Mouse (Mus musculus) hindbrain, embryonic 11.5 days (tissue): ENCODE measurements at regions not wholly inside any gene's neighbourhood (a gene's known extent, or its start where the extent isn't known, plus 50 kb on each side); places are given as distances from the start of the nearest gene placed in this dataset.

Source experiments
- ATAC-seq: fragments of 200-750 bp; cut with Nextera tagmentation; 2 replicates; pipeline ENCODE4 v1.8.0; 2017; ENCODE audit warnings: mild to moderate bottlenecking, moderate TSS enrichment, moderate library complexity; ENCODE audit not compliant: low FRiP score
- DNase-seq: peaks from one replicate; pipeline ENCODE4 v3.0.0-alpha.2; 2015; ENCODE audit warnings: low spot score
- H3K27ac ChIP-seq: fragments of 300-500 bp; sonication (generic); 2 replicates; pipeline ENCODE4 v1.5.1; 2014; ENCODE audit warnings: mild to moderate bottlenecking, low read depth, low read length
- H3K27me3 ChIP-seq: fragments of 300-500 bp; sonication (generic); 2 replicates; pipeline ENCODE4 v1.6.1; 2014; ENCODE audit warnings: mild to moderate bottlenecking, low read length, moderate library complexity, mixed read lengths; ENCODE audit not compliant: control insufficient read depth, insufficient read depth
- H3K36me3 ChIP-seq: fragments of 300-500 bp; sonication (generic); 2 replicates; pipeline ENCODE4 v1.6.1; 2014; ENCODE audit warnings: mild to moderate bottlenecking, low read length, moderate library complexity, mixed read lengths; ENCODE audit not compliant: control insufficient read depth, insufficient read depth
- H3K4me1 ChIP-seq: fragments of 300-500 bp; sonication (generic); replicated peaks from 2 replicates; pipeline ENCODE4 v1.6.1; 2014; ENCODE audit warnings: low read length, mixed read lengths; ENCODE audit not compliant: control insufficient read depth, insufficient read depth
- H3K4me2 ChIP-seq: fragments of 300-500 bp; sonication (generic); replicated peaks from 2 replicates; pipeline ENCODE4 v1.6.1; 2014; ENCODE audit warnings: mild to moderate bottlenecking, low read depth, low read length
- H3K4me3 ChIP-seq: fragments of 300-500 bp; sonication (generic); 2 replicates; pipeline ENCODE4 v1.5.1; 2014; ENCODE audit warnings: low read depth, low read length
- H3K9ac ChIP-seq: fragments of 300-500 bp; sonication (generic); 2 replicates; pipeline ENCODE4 v1.6.1; 2014; ENCODE audit warnings: low read depth, low read length
- H3K9me3 ChIP-seq: fragments of 300-500 bp; sonication (generic); 2 replicates; pipeline ENCODE4 v1.6.1; 2016; ENCODE audit warnings: low read length; ENCODE audit not compliant: control insufficient read depth
- WGBS: fragments of 180-500 bp; shearing (Covaris S2); extraction: QIAGEN DNeasy Blood & Tissue Kit; methylation state at CpG from one replicate; pipeline ENCODE4 v1.1.7; 2014; 5-methylcytosine and 5-hydroxymethylcytosine counted together

DNA sequence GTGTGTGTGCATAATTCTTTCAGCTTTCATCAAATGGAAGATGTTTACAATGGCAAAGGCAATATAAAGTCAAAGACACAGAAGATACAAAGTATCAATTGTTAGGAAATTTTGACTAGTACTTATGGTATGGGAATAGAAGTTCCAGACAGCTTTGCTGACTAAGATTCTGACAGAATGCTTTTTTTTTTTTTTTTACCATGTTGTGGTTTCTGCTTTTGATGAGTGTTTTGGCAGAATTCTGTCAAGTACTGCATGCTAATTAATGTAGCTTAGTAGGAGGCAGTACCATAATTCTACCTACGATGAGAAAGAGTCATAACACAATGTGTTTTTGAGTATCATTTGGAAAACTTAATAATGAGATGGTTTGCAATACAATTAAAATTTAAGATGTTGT lies 215.3 kb upstream of the Tet2 start:
- no peak for DNase-seq
- no peak for ATAC-seq
- Histone ChIP-seq H3K9ac (no peak overlapping the region), H3K4me2 (no peak overlapping the region), H3K27me3 (no peaks in the 10 kb centered on the region), H3K9me3 (no peaks in the 10 kb centered on the region), H3K36me3 (no peaks in the 10 kb centered on the region), H3K27ac (no peak overlapping the region), H3K4me1 (no peaks in the 10 kb centered on the region), H3K4me3 (no peak overlapping the region)
- 93% methylated on average over 1 of the region's 1 CpGs for WGBS

DNA sequence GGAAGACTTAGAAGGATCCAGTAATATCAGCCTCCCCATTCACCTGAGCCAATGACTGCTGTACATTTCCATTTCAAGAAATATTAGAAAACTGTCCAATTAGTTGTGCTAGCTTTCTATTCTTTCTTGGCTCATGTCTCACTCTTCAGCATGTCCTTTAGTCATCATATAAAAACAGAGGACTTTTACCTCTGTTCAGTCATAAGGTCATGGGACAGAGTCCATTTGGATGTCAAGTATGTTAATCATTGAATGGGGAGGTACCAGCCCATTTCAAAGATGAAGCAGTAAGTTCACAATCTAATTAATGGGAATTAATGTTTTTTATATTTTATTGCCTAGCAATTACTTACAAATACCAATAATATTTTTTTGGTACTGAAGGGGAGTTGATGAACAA lies 218.8 kb upstream of the Tet2 start:
- no peak overlapping the region for H3K4me2 ChIP-seq
- no peak for ATAC-seq
- DNase-seq: no peak
- no peaks in the 10 kb centered on the region for H3K36me3 ChIP-seq
- no peak overlapping the region for H3K27ac ChIP-seq
- no peaks in the 10 kb centered on the region for H3K27me3 ChIP-seq
- H3K9ac ChIP-seq: no peak overlapping the region
- no peaks in the 10 kb centered on the region for H3K4me1 ChIP-seq
- no peaks in the 10 kb centered on the region for H3K9me3 ChIP-seq
- H3K4me3 ChIP-seq: no peak overlapping the region

DNA sequence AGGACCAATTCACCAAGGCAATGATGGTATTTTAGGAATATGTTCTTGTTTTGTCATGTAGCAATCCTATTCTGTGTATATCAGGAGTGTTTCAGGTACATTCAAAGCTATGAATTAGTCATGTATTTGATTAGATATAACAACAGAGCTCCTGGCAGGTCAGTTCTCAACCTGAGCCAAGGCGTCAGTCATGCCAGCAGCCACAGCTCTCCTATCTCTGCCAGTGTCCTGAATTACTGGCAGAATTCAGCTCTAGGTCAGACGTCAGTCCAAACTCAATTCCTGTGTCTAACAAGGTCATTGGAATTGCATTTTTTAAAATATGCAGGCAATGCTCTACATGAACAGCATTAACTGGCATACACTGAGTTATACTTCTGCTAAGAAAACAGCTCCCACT lies 228.6 kb upstream of the Tet2 start:
- Histone ChIP-seq H3K4me3 (no peak overlapping the region), H3K36me3 (no peaks in the 10 kb centered on the region), H3K4me2 (no peak overlapping the region), H3K9me3 (no peaks in the 10 kb centered on the region), H3K27me3 (no peaks in the 10 kb centered on the region), H3K9ac (no peak overlapping the region), H3K4me1 (no peaks in the 10 kb centered on the region), H3K27ac (no peak overlapping the region)
- DNase-seq: no peak
- no peak for ATAC-seq
- WGBS: 88% methylated on average over 2 of the region's 2 CpGs

DNA sequence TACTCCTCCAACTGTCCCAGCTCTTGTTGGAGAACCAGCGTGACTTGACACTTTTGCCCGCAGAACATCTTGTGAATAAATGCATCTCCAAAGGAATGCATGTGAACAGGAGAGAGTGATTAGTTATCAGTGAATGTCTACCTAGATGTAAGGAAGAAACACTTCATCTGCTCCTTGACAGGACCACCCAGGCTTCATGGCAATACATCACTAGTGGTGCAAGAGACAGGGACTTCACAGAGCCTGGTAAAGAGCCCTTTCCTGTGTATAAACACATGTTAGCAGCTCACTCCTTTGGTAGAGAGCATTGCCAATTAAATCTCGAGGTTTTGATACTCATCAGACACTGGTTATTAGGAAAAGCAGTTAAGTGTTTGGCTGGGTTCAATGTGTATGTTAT lies 229.3 kb upstream of the Tet2 start:
- WGBS: 69% methylated on average over 3 of the region's 3 CpGs
- DNase-seq (no peak), ATAC-seq (no peak)
- no peak overlapping the region for H3K4me2 ChIP-seq
- no peak overlapping the region for H3K9ac ChIP-seq
- H3K36me3 ChIP-seq: no peaks in the 10 kb centered on the region
- H3K4me3 ChIP-seq: no peak overlapping the region
- H3K27me3 ChIP-seq: no peaks in the 10 kb centered on the region
- H3K9me3 ChIP-seq: no peaks in the 10 kb centered on the region
- no peak overlapping the region for H3K27ac ChIP-seq
- no peaks in the 10 kb centered on the region for H3K4me1 ChIP-seq

DNA sequence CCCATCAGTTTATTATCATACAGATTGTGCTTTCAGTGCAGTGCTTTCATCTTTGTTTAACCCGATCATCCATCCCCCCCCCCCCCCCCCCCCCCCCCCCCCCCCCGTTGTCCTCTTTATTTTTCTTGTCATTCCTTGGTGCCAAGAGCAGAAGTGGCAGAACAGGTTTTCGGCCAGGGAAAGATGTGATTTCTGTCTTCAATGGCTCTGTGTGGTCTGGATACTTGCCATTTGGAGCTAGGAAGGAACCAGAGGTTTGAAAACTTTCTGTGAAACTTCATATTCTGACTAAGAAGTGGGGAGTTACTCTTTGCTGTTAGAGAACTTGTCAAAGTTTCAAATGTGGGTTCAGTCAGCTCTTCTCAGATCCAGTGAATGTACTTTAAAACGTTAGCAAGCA lies 231.1 kb upstream of the Tet2 start:
- H3K4me3 ChIP-seq: no peak overlapping the region
- DNase-seq (no peak), ATAC-seq (no peak)
- 32% methylated on average over 3 of the region's 4 CpGs for WGBS
- no peak overlapping the region for H3K4me2 ChIP-seq
- H3K4me1 ChIP-seq: no peaks in the 10 kb centered on the region
- H3K9ac ChIP-seq: no peak overlapping the region
- H3K27ac ChIP-seq: no peak overlapping the region
- no peaks in the 10 kb centered on the region for H3K27me3 ChIP-seq
- H3K9me3 ChIP-seq: no peaks in the 10 kb centered on the region
- no peaks in the 10 kb centered on the region for H3K36me3 ChIP-seq

DNA sequence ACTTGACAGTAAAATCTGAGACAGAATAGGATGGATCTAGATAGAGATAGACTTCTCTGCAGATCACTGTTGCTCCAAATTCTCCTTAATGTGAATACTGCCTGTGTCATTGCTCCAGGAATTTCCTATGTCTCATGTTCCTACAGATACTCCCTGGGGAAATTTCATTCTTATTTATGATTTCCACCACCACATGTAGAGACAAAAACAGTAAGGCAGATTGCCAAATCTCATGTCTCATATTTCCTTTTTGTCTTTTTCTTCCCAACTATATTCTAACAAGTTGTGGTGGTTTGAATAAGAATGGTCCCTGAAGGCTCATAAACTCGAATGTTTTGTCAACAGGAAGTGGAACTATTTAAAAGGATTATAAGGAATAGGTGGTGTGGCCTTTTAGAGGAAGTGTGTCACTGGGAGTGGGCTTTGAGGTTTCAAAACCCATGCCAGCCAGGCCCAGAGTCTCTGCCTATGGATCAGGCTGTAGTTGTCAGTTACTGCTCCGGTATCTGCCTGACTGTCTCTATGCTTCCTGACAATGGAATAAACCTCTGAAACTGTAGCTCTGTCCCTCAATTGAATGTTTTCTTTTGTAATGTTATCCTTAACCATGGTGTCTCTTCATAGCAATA lies 234.3 kb upstream of the Tet2 start:
- no peak overlapping the region for H3K9ac ChIP-seq
- no peaks in the 10 kb centered on the region for H3K9me3 ChIP-seq
- H3K4me2 ChIP-seq: no peak overlapping the region
- no peak overlapping the region for H3K27ac ChIP-seq
- no peak for ATAC-seq
- DNase-seq: no peak
- H3K27me3 ChIP-seq: no peaks in the 10 kb centered on the region
- H3K36me3 ChIP-seq: no peaks in the 10 kb centered on the region
- no peak overlapping the region for H3K4me3 ChIP-seq
- no peaks in the 10 kb centered on the region for H3K4me1 ChIP-seq
- WGBS: 79% methylated on average over 2 of the region's 2 CpGs

DNA sequence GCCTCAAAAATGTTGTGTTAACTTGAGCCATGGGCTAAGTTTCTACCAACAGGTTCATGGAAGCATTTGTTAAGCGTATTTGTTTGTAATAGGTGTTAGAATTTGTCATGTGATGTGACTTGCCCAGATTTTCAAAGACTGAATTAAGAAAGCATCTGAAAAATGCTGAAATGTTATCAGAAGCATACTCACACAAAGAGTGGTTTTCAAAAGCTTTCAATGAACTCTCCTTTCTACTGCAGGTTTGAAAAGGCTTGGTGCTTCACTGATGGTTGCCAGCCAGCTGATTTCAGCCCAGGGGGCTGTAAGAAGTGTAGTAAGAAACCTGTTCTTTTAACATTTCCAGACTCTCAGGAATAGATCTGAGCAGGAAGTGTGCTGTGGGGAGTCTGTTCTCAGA lies 238.1 kb upstream of the Tet2 start:
- Histone ChIP-seq H3K4me1 (no peaks in the 10 kb centered on the region), H3K4me3 (no peak overlapping the region), H3K9me3 (no peaks in the 10 kb centered on the region), H3K4me2 (no peak overlapping the region), H3K27me3 (no peaks in the 10 kb centered on the region), H3K36me3 (no peaks in the 10 kb centered on the region), H3K27ac (no peak overlapping the region), H3K9ac (no peak overlapping the region)
- DNase-seq: no peak
- WGBS: 86% methylated on average over 1 of the region's 1 CpGs
- no peak for ATAC-seq

DNA sequence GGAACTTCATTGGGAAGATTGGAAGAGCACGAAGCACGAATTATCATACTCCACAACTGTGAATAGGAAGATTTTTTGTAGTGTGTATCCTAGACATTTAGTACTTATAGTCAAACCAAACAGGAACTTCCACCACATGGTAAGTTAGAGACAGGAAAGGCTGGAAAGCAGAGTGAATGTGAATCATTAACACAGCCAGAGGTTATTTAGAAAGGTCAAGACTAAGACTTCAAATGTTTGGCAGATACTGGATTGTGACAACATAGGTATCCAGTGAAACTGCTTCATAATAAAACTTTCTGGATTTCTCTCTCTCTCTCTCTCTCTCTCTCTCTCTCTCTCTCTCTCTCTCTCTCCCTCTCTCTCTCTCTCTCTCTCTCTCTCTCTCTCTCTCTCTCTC lies 246.4 kb upstream of the Tet2 start:
- no peak for ATAC-seq
- no peaks in the 10 kb centered on the region for H3K9me3 ChIP-seq

DNA sequence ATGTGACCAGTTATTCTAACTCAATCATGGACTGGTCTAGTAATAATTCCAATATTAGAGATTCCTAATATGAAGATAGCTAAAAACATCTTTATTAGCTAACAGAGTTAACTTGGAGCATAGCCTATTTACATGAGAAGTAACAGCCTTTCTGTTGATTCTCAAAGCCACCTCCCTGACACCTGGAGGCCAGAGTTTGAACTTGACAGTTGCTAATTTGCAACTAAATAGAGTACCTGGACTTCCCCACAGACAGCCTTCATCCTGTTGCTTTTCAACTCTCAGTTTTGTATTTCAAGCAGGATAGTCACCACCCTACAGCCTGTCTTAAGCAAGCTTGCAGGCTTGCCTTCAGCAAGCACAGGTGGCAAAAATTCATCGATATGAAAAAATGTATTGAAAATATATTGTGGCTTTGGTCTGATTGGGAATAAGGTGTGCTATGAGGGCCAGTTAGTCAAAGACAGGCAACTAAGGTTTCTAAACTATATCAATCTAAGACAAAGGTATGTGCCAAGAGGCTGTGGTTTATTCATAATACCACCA lies 264.1 kb upstream of the Tet2 start:
- Histone ChIP-seq H3K4me3 (no peak overlapping the region), H3K27me3 (no peaks in the 10 kb centered on the region), H3K36me3 (no peaks in the 10 kb centered on the region), H3K9me3 (no peaks in the 10 kb centered on the region), H3K4me2 (no peak overlapping the region), H3K4me1 (no peaks in the 10 kb centered on the region), H3K27ac (no peak overlapping the region), H3K9ac (no peak overlapping the region)
- WGBS: 78% methylated on average over 1 of the region's 1 CpGs
- DNase-seq: no peak
- no peak for ATAC-seq

More for the DNA sequence above, 246.4 kb upstream of the Tet2 start:
- H3K4me1 ChIP-seq: no peaks in the 10 kb centered on the region
- no peaks in the 10 kb centered on the region for H3K27me3 ChIP-seq
- H3K4me2 ChIP-seq: no peak overlapping the region
- no peak for DNase-seq
- no peak overlapping the region for H3K9ac ChIP-seq
- no peaks in the 10 kb centered on the region for H3K36me3 ChIP-seq
- no peak overlapping the region for H3K4me3 ChIP-seq
- no peak overlapping the region for H3K27ac ChIP-seq
- 86% methylated on average over 2 of the region's 2 CpGs for WGBS
